Mouse (Mus musculus) layer of hippocampus, postnatal 25 days (tissue): ENCODE measurements around the gene Psmd7. TPM values are rescaled to one million over a fixed set of nuclear protein-coding genes. Genes with fewer than 3 reads are reported as not detected.

Source experiments
- DNase-seq, 2 experiments: peaks; one replicate each; pipeline ENCODE4 v3.0.0; 2022; ENCODE audit warnings: mixed read lengths in 2 of 2, low spot score in 1 of 2; ENCODE audit errors: extremely low spot score in 1 of 2
- total RNA-seq, 2 experiments: library from RNA; stranded (reverse); gene quantifications; 2 replicates each; pipeline ENCODE4 v1.2.3; 2021

Gene Psmd7
- total RNA-seq, 2 experiments from 2014 or later: 101 to 107 TPM

DNA sequence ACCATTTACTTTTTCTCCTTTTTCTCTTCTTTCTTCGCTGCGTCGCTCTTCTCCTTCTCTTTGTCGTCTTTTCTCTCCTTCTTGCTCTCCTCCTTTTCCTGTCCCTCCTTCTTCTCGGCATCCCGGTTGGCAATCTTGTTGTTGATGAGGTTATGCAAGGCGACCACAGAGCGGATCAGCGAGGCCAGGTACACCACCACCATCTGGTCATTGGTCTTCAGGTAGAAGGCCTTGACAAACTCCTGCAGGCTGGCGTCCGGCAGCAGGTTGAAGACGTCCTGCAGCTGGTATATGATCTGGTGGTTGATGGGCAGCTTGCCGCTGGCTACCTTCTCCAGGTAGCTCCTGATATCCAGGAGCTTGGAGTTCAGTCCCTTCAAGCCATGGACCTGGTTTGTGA, 7.4 kb downstream of the Psmd7 start:
- no peak for DNase-seq

DNA sequence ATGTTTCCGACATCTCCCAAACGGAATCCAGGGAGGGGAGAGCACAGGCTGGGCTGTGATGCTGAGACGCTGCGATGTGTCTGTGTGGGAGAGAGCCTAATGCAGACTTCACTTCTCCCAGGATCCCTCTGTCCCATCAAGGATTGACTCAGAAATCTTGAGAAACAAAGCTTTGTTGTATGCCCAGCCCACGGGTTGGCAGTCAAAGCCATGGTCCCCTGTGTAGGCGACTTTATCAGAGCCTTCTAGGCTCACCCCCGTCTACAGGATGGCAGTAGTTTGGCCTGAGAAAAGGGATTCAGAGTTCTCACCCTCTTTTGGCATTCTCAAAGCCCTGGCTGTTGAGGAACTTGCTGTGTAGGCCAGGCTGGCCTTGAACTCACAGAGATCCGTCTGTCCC, 9.7 kb downstream of the Psmd7 start:
- no peak for DNase-seq

DNA sequence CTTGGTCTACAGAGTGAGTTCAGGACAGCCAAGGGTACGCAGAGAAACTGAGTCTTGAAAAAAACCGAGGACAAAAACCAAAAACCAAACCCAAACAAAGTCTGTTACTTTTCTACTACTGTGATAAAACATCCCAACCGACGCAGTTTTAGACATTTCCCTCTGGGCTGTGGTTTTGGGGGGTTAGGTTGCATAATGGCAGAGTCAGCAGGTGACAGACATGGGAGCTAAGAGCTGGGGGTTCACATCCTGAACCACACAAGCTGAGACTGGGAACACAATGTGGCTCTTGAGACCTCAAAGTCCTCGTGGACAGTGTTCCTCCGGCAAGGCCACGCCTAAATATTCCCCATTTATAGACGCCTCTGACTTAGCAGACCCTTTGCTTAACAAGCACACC, 10.1 kb downstream of the Psmd7 start:
- DNase-seq: no peak

- DNase-seq: no peak
Observed at GRCm38 (mm10) chr8:107577640-107578039, 10.6 kb downstream of the Psmd7 start.

GRCm38 (mm10) chr8:107576702-107577101, 11.6 kb downstream of the Psmd7 start:
- peak; percentile 75 to 85 for DNase-seq

DNA sequence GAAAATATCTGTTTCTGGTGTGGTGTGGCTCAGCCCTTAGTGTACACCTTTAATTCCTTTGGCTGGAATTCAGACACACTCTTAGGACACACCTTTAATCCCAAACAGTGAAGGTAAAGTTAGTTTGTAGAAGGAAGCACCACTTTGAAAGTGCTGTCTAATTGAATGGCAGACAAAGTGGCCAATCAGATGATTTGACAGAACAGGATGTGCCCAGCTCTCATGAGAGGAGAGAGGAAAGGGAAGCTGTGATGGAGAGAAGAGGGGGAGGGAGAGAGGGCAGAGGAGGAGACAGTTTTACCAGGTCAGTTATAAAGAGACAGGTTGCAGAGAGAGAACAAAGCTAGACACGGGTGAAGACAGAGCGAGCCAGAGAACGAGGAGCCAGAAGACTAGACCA, 13.5 kb downstream of the Psmd7 start:
- DNase-seq: no peak

DNA sequence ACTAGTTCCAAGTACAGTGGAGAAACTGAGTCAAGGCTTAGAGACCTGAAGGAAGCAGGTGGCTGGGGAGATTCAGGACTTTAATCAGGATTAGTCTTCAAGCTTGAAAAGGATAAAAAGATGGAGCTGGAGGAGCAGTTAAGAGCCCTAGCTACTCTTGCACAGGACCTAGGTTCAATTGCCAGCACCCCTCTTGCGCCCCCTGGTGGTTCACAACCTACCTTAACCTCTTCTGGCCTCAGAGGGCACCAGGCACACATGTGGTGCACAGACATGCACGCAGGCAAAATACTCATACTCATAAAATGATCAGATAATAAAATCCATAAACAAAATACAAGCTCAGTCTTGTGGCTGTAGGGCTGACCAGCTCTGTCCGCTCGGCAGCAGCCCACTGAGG, 15.8 kb downstream of the Psmd7 start:
- peak; percentile 33 to 77 for DNase-seq

- DNase-seq: no peak
Observed at GRCm38 (mm10) chr8:107571486-107572135, 16.7 kb downstream of the Psmd7 start.

- DNase-seq: no peak
Observed at GRCm38 (mm10) chr8:107571046-107571445, 17.2 kb downstream of the Psmd7 start.

- DNase-seq: no peak
Observed at GRCm38 (mm10) chr8:107562164-107562563, 26.1 kb downstream of the Psmd7 start.

- no peak for DNase-seq
Observed at GRCm38 (mm10) chr8:107560820-107561536, 27.3 kb downstream of the Psmd7 start.

- no peak for DNase-seq
Observed at GRCm38 (mm10) chr8:107556511-107556936, 31.7 kb downstream of the Psmd7 start.

GRCm38 (mm10) chr8:107555231-107555630, 33.0 kb downstream of the Psmd7 start:
- no peak for DNase-seq

DNA sequence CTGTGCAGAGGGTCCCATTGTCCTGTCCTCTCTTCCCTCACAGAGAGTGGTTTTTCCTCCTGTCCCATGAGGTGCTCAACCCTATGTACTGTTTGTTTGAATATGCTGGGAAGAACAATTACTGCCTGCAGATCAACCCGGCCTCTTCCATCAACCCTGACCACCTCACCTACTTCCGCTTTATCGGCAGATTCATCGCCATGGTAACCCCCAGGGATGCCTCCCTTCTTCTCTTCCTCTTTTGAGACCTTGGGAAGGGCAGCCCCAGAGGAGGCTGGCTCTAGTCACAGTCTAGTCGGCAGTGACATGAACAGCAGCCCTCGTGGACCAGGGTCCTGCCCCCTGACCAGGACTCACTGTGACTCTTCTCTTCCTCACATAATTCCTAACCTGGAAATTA, 36.0 kb downstream of the Psmd7 start:
- DNase-seq: no peak

GRCm38 (mm10) chr8:107546817-107547216, 41.4 kb downstream of the Psmd7 start:
- DNase-seq: no peak

GRCm38 (mm10) chr8:107546154-107546553, 42.1 kb downstream of the Psmd7 start:
- no peak for DNase-seq

DNA sequence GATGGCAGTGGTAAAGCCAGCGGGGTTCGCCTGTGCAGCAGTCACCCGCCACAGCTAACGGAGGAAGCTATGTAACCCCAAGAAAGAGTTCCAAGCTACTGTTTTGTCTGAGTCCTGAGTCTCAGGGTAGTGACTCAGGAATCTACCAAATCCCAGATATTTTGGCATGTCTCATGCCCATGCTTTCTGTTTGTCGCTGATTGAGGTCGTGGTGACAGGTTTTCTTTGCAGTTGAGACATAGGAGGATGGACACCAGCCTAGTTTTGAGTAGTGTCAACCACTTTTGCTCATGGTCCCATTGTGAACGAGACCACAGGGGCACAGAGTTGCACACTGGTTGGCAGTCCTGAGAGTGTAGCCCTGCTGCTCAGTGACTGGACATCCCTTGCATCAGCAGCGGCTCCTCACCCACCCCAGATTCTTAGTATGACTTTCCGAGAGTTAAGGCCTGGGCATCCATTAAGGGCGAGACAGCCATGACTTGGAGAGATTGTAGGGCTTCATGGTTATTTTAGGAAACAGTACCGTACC, 42.6 kb downstream of the Psmd7 start:
- DNase-seq: no peak

DNA sequence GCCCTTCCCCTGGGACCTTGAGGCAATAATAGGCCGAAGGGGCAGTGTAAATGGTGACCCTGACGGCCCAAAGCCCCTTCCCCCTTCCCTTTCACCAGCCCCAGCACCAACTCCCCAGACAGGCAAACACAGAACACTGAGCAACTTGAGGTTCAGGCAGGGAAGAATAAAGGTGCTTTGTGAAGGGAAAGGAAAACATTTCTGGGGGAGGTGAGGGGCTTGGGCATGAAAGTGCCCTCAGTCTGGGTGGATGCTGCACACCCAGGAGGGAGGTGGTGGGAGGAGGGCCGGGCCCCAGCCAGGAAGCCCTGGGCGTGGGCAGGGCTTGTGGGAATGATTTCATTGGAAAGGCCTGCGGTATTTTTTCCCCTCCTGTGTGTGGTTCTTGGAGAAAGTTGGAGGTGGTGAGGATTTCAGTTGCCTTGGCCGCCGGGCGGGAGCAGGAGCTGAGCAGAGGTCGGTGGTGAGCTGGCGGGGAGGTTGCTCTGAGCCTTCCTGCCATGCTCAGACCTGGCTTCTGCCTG, 43.6 kb downstream of the Psmd7 start:
- peak in 1 of 2 experiments; percentile 23 for DNase-seq

DNA sequence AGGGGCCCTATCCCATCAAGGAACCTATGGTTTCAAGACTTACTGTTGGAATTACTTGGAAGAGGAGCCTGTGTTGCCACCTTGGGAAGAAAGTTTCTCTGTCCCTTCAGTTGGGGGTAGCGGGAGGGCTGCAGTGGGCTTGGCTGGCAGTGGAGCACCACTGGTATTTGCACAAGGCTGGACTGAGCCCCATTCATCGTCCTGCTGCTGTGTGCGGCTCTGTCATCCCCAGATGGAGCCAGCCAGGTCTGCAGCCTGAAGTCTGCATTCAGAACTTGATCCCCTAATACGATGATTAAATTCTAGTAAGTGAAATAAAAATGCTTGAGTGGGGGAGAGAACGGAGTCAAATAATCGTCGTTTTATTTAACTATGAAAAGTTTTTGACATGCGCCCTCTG, 44.1 kb downstream of the Psmd7 start:
- no peak for DNase-seq

DNA sequence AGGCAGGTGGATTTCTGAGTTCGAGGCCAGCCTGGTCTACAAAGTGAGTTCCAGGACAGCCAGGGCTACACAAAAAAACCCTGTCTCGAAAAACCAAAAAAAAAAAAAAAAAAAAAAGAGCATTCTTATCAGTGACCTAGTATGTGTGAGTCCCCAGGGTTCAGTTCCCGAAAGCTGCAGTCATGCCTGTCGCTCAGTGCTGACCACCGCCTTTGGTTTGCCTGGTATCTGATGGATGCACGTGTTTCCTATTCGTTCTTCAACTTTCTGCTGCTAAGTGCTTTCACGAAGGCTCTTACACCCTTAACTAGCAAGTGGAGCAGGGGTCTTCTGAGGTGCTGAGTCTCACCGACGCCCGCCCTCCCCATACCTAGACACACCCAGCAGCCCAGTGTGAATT, 44.5 kb downstream of the Psmd7 start:
- no peak for DNase-seq

DNA sequence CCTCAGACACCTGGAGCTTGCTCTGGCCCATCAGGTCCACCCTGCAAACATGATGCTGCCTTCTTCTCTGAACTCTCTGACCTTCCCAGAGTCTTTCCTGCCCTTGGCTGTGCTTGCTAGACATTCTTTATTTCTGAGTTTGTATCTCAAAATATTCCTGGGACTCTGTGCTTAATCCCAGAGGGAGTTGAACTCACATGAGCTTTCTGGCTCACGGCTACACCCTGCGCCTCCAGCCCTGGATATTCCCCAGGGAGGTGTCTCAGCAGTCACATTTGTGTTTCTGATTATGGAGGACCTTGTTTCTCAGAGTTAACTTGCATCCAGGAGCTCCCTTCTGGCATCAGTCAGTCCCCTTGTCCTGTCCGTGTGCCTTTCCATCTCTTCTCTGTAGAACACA, 46.1 kb downstream of the Psmd7 start:
- no peak for DNase-seq

- DNase-seq: no peak
Observed at GRCm38 (mm10) chr8:107541369-107541768, 46.9 kb downstream of the Psmd7 start.
